Mouse (Mus musculus) CD4-positive helper T cell, adult 2 months (primary cell): ENCODE data around the gene Bscl2.
"Not testable (repeated sequence)": the region's sequence is repeated elsewhere in the genome, so short reads cannot be mapped to it uniquely, and the experiment has no call there.

Experiments
- DNase-seq: peaks from one replicate; pipeline ENCODE4 v3.0.0-alpha.2; 2012; ENCODE audit warnings: low read depth, missing footprints, low spot score

Gene Bscl2

GRCm38 (mm10) chr19:8871267-8872186, 34.3 kb downstream of the Bscl2 start, which contains the start of gene Ubxn1:
TSS of gene Ubxn1 (plus strand) at chr19:8871496.
- peak; percentile 94 for DNase-seq

- DNase-seq, result no peak
These were observed 35.1 kb downstream of the Bscl2 start for GRCm38 (mm10) chr19:8872266-8872840.

GRCm38 (mm10) chr19:8875031-8875430, 37.8 kb downstream of the Bscl2 start:
- no peak for DNase-seq

- peak; percentile 92 for DNase-seq
These were observed 43.2 kb downstream of the Bscl2 start, which contains the start of gene Uqcc3 for GRCm38 (mm10) chr19:8880311-8881033. TSS of gene Uqcc3 (minus strand) at chr19:8880923.

GRCm38 (mm10) chr19:8881034-8881392, 43.7 kb downstream of the Bscl2 start:
- no peak for DNase-seq

GRCm38 (mm10) chr19:8883616-8884015, 46.3 kb downstream of the Bscl2 start, which contains the start of the genes Lbhd1 and Gm49403:
TSS of gene Lbhd1 (plus strand) at chr19:8883732.
TSS of gene Gm49403 (plus strand) at chr19:8883930.
- DNase-seq, result no peak

GRCm38 (mm10) chr19:8886916-8887584, 49.8 kb downstream of the Bscl2 start:
- no peak for DNase-seq

GRCm38 (mm10) chr19:8887585-8888463, 50.6 kb downstream of the Bscl2 start:
- DNase-seq, result no peak

- peak; percentile 96 for DNase-seq
These were observed 51.5 kb downstream of the Bscl2 start, which contains the start of the genes 1810009A15Rik and Gm49416 for GRCm38 (mm10) chr19:8888511-8889385. TSS of gene 1810009A15Rik (plus strand) at chr19:8888853. TSS of gene Gm49416 (plus strand) at chr19:8888926.

GRCm38 (mm10) chr19:8892829-8893766, 55.8 kb downstream of the Bscl2 start, which contains the start of gene Ints5:
TSS of gene Ints5 (plus strand) at chr19:8893005.
- peak; percentile 88 for DNase-seq

GRCm38 (mm10) chr19:8895397-8895960, 58.2 kb downstream of the Bscl2 start:
- DNase-seq, result no peak

GRCm38 (mm10) chr19:8896231-8896630, 59.0 kb downstream of the Bscl2 start:
- DNase-seq, result not testable (repeated sequence)

- DNase-seq, result not testable (repeated sequence)
These were observed 60.1 kb downstream of the Bscl2 start for GRCm38 (mm10) chr19:8897211-8897864.

GRCm38 (mm10) chr19:8897865-8898495, 60.7 kb downstream of the Bscl2 start, which contains the start of gene Ganab:
TSS of gene Ganab (plus strand) at chr19:8898071.
- peak; percentile 98 for DNase-seq
